Comparison of ENCODE assay signal across 8 mouse cellular contexts in the genomic region with DNA sequence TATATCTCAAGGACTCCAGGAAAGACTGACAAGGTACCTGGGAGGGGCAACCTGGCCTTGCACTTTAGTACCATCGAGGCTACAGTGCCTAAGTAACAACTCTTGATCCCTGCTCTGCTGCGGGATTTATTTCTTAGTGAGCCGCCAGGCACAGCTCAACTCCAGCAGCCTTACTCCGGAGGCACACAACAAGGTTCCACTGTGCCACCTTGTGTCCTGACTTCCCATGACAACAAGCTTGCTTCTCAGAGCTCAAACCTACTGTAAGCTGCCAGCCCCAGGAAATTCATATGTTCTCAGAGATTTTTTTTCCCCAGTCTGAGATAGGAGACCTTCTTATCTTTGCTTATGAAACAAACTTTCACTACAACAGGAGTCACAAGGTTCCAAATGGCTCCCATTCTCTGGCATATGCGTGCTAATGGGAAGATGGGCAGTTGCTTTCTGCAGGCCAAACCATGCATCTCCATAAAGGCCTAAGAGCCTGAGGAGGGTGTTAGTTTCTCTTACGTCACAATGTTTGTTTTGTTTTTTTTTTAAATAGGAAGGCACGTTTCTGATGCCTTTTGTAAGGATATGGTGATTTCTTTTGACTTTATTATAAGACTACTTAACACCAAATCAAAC.
DNase-seq lines count a peak whose midpoint lies in the region; ATAC-seq and TF ChIP-seq lines count a peak whose summit lies in the region.
"Had no signal": no experiment of that assay in that cellular context is flagged by ENCODE, and none has a peak within 500 bp of the region (broad histone marks: within the 10 kb centered on the region; RNA-seq: fewer than 3 reads in every experiment).

No protein-coding gene starts in this region.

- H3K36me3 ChIP-seq in kidney, adult 2 months (ENCODE audit: control insufficient read depth, insufficient read depth, low read length): no peaks in the 10 kb centered on the region
- H3K36me3 ChIP-seq in embryonic facial prominence, embryonic 11.5 days (replicated peaks; ENCODE audit: control insufficient read depth, insufficient read depth, low read depth, low read length): no peaks in the 10 kb centered on the region
- no peaks in the 10 kb centered on the region for H3K36me3 ChIP-seq in stomach, postnatal 0 days (ENCODE audit: control insufficient read depth, insufficient read depth, low read length)

- TF ChIP-seq CTCF in kidney, adult 2 months (conservative IDR thresholded peaks at IDR 0.05; ENCODE audit: insufficient read depth, insufficient read length, low read depth, low read length): peak; percentile 48
- peak; percentile 62 for TF ChIP-seq CTCF in stomach, postnatal 0 days (IDR thresholded peaks at IDR 0.05; ENCODE audit: low read depth)

- TF ChIP-seq EP300 in stomach, postnatal 0 days (optimal IDR thresholded peaks at IDR 0.05): no peak

- TF ChIP-seq POLR2A in kidney, adult 2 months (IDR thresholded peaks at IDR 0.05; ENCODE audit: low read depth, low read length): no peak

- no peak overlapping the region for H3K4me2 ChIP-seq in embryonic facial prominence, embryonic 11.5 days (ENCODE audit: low read depth, low read length)
- no peak overlapping the region for H3K4me2 ChIP-seq in stomach, postnatal 0 days (replicated peaks; ENCODE audit: low read depth)

- H3K9me3 ChIP-seq in embryonic facial prominence, embryonic 11.5 days (replicated peaks; ENCODE audit: control insufficient read depth, low read length): no peaks in the 10 kb centered on the region
- H3K9me3 ChIP-seq in stomach, postnatal 0 days (ENCODE audit: control insufficient read depth, low read length): no peaks in the 10 kb centered on the region

- H3K4me1 ChIP-seq in kidney, adult 2 months (ENCODE audit: control insufficient read depth, insufficient read depth, low read length): no peaks in the 10 kb centered on the region
- no peaks in the 10 kb centered on the region; the same call in 1 of the 2 replicates for H3K4me1 ChIP-seq in embryonic facial prominence, embryonic 11.5 days (ENCODE audit: control insufficient read depth, insufficient read depth, low read length)
- no peaks in the 10 kb centered on the region for H3K4me1 ChIP-seq in stomach, postnatal 0 days (replicated peaks; ENCODE audit: control insufficient read depth, insufficient read depth)

- H3K27ac ChIP-seq in kidney, adult 2 months (ENCODE audit: insufficient read depth, low read depth, low read length): no peak overlapping the region
- H3K27ac ChIP-seq in embryonic facial prominence, embryonic 11.5 days (replicated peaks; ENCODE audit: low read depth, low read length): no peak overlapping the region
- H3K27ac ChIP-seq in stomach, postnatal 0 days (replicated peaks): no peak overlapping the region

- no peak overlapping the region for H3K4me3 ChIP-seq in kidney, adult 2 months (ENCODE audit: insufficient read depth, low read depth, low read length)
- no peak overlapping the region for H3K4me3 ChIP-seq in embryonic facial prominence, embryonic 11.5 days (ENCODE audit: low read depth, low read length)
- H3K4me3 ChIP-seq in stomach, postnatal 0 days (ENCODE audit: low read depth, low read length): no peak overlapping the region

- no peak for ATAC-seq in embryonic facial prominence, embryonic 11.5 days (replicated peaks; ENCODE audit: insufficient number of reproducible peaks, low FRiP score, low TSS enrichment, low read depth)
- ATAC-seq in stomach, postnatal 0 days (ENCODE audit: low FRiP score, low TSS enrichment): no peak
- no peak for ATAC-seq in granulocyte monocyte progenitor cell, adult 5-6 weeks (replicated peaks; ENCODE audit: poor library complexity, severe bottlenecking)

- H3K9ac ChIP-seq in embryonic facial prominence, embryonic 11.5 days (replicated peaks; ENCODE audit: low read length): no peak overlapping the region
- no peak overlapping the region for H3K9ac ChIP-seq in stomach, postnatal 0 days (ENCODE audit: low read length)

- DNase-seq in kidney, adult 2 months: peak; percentile 15
- DNase-seq in kidney, adult 9 months: no peak
- DNase-seq in ovary, postnatal 36 days (ENCODE audit: low spot score): peak; percentile 35
- DNase-seq in ovary, postnatal 14 days (ENCODE audit: low spot score): no peak
- peak; percentile 24 for DNase-seq in embryonic facial prominence, embryonic 11.5 days (ENCODE audit: low spot score)
- DNase-seq in stomach, postnatal 0 days (ENCODE audit: low spot score): no peak
- DNase-seq: thymus, adult 18-20 months had no signal

- 57% methylated on average over 7 of the region's 7 CpGs for WGBS in kidney, adult 2 months
- WGBS in embryonic facial prominence, embryonic 11.5 days: 52% methylated on average over 7 of the region's 7 CpGs
- WGBS in stomach, postnatal 0 days: 49% methylated on average over 7 of the region's 7 CpGs

- H3K27me3 ChIP-seq in kidney, adult 2 months (replicated peaks; ENCODE audit: control insufficient read depth, insufficient read depth, low read length): no peaks in the 10 kb centered on the region
- no peaks in the 10 kb centered on the region for H3K27me3 ChIP-seq in embryonic facial prominence, embryonic 11.5 days (ENCODE audit: control insufficient read depth, insufficient read depth, low read length)
- no peaks in the 10 kb centered on the region for H3K27me3 ChIP-seq in stomach, postnatal 0 days (ENCODE audit: control insufficient read depth, insufficient read depth, low read length)

Comparison
In these comparisons a context has a peak if more than half of its experiments do, and no peak if none do; other contexts are left out.
1. DNase-seq: peak in kidney, adult 2 months (single experiment), ovary, postnatal 36 days (single experiment) and embryonic facial prominence, embryonic 11.5 days (single experiment); none in kidney, adult 9 months (single experiment), ovary, postnatal 14 days (single experiment) and stomach, postnatal 0 days (single experiment).